Mouse (Mus musculus): Measurements from ENCODE around the gene Sesn2. TPM values are rescaled to one million over a fixed set of nuclear protein-coding genes. Genes with fewer than 3 reads are reported as not detected.
A peak's percentile ranks its signal among the peaks of the same experiment; 100 is the strongest.

Gene Sesn2
- total RNA-seq, 2 experiments from 2014 or later: 10.9 to 11.7 TPM

- peak; percentile 83 for ATAC-seq (replicated peaks; ENCODE audit: low FRiP score, poor library complexity, severe bottlenecking)
These were observed 5.3 kb upstream of the Sesn2 start for GRCm38 (mm10) chr4:132515369-132516155.

- ATAC-seq (replicated peaks; ENCODE audit: low FRiP score, poor library complexity, severe bottlenecking): peak; percentile 45
These were observed 4.3 kb upstream of the Sesn2 start for GRCm38 (mm10) chr4:132514555-132515135.

- no peak for ATAC-seq (replicated peaks; ENCODE audit: low FRiP score, poor library complexity, severe bottlenecking)
These were observed 3.3 kb upstream of the Sesn2 start for GRCm38 (mm10) chr4:132513395-132514273.

- peak; percentile 39 for ATAC-seq (replicated peaks; ENCODE audit: low FRiP score, poor library complexity, severe bottlenecking)
These were observed 1.8 kb upstream of the Sesn2 start for GRCm38 (mm10) chr4:132512080-132512479.

- 0 out of 2 replicates have a peak, but pooled peaks have one; percentile 2 for ATAC-seq (replicated peaks; ENCODE audit: low FRiP score, poor library complexity, severe bottlenecking)
These were observed 542 bp downstream of the Sesn2 start for GRCm38 (mm10) chr4:132509621-132510296.

GRCm38 (mm10) chr4:132507210-132507609, 3.1 kb downstream of the Sesn2 start:
- ATAC-seq (replicated peaks; ENCODE audit: low FRiP score, poor library complexity, severe bottlenecking): no peak

GRCm38 (mm10) chr4:132506250-132506649, 4.1 kb downstream of the Sesn2 start:
- ATAC-seq (replicated peaks; ENCODE audit: low FRiP score, poor library complexity, severe bottlenecking): no peak

- ATAC-seq (replicated peaks; ENCODE audit: low FRiP score, poor library complexity, severe bottlenecking): no peak
These were observed 4.5 kb downstream of the Sesn2 start for GRCm38 (mm10) chr4:132505800-132506199.

- ATAC-seq (replicated peaks; ENCODE audit: low FRiP score, poor library complexity, severe bottlenecking): 0 out of 2 replicates have a peak, but pooled peaks have one; percentile 7
These were observed 5.1 kb downstream of the Sesn2 start for GRCm38 (mm10) chr4:132505034-132505738.

GRCm38 (mm10) chr4:132503344-132503743, 7.0 kb downstream of the Sesn2 start:
- no peak; the same call in 1 of the 2 replicates for ATAC-seq (replicated peaks; ENCODE audit: low FRiP score, poor library complexity, severe bottlenecking)

- no peak for ATAC-seq (replicated peaks; ENCODE audit: low FRiP score, poor library complexity, severe bottlenecking)
These were observed 8.7 kb downstream of the Sesn2 start for GRCm38 (mm10) chr4:132501639-132502038.

- no peak for ATAC-seq (replicated peaks; ENCODE audit: low FRiP score, poor library complexity, severe bottlenecking)
These were observed 15.9 kb downstream of the Sesn2 start for GRCm38 (mm10) chr4:132494271-132494918.

- ATAC-seq (replicated peaks; ENCODE audit: low FRiP score, poor library complexity, severe bottlenecking): no peak
These were observed 17.9 kb downstream of the Sesn2 start for GRCm38 (mm10) chr4:132492178-132493060.

GRCm38 (mm10) chr4:132491748-132492147, 18.6 kb downstream of the Sesn2 start:
- ATAC-seq (replicated peaks; ENCODE audit: low FRiP score, poor library complexity, severe bottlenecking): no peak

- ATAC-seq (replicated peaks; ENCODE audit: low FRiP score, poor library complexity, severe bottlenecking): no peak
These were observed 19.2 kb downstream of the Sesn2 start for GRCm38 (mm10) chr4:132491057-132491456.

- no peak for ATAC-seq (replicated peaks; ENCODE audit: low FRiP score, poor library complexity, severe bottlenecking)
These were observed 19.9 kb downstream of the Sesn2 start for GRCm38 (mm10) chr4:132490273-132491010.

GRCm38 (mm10) chr4:132488976-132489375, 21.3 kb downstream of the Sesn2 start:
- no peak for ATAC-seq (replicated peaks; ENCODE audit: low FRiP score, poor library complexity, severe bottlenecking)
